In the genomic region with DNA sequence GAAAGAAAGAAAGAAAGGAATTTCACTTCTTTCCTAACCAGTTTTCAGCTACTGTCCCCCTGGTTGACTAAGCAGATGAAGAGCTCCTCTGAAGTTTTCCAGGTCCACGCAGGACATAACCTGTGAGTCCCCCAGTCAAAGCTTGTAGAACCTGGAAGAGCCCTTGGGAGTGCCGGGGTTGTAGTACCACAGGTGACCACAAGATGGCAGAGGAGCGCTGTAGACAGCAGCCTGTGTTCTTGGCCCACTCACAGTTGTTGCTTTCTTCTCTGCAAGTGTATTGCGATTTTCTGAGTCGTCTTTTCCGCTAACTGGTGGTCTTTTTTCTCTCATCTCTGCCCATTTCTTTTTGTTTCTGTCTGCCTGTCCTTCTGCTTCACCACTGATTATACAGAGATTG, we compare ENCODE assay signal across 8 mouse cellular contexts.
A peak's percentile ranks its signal among the peaks of the same experiment; 100 is the strongest.
DNase-seq lines count a peak whose midpoint lies in the region; ATAC-seq and TF ChIP-seq lines count a peak whose summit lies in the region.

No protein-coding gene starts in this region.

- WGBS in kidney, adult 2 months, result 4% methylated on average over 6 of the region's 6 CpGs
- 9% methylated on average over 6 of the region's 6 CpGs for WGBS in kidney, embryonic 16.5 days

- H3K27me3 ChIP-seq in kidney, adult 2 months (replicated peaks; ENCODE audit: control insufficient read depth, insufficient read depth, low read length), result no peaks in the 10 kb centered on the region
- no peaks in the 10 kb centered on the region for H3K27me3 ChIP-seq in kidney, embryonic 16.5 days (ENCODE audit: insufficient read depth, low read length)

- H3K27ac ChIP-seq in kidney, adult 2 months (ENCODE audit: insufficient read depth, low read depth, low read length), result no peak overlapping the region
- no peak overlapping the region for H3K27ac ChIP-seq in kidney, embryonic 16.5 days (ENCODE audit: low read length)
- H3K27ac ChIP-seq in cortical plate, adult 2 months (ENCODE audit: insufficient read depth, low read length), result no peak overlapping the region

- H3K4me3 ChIP-seq in kidney, adult 2 months (ENCODE audit: insufficient read depth, low read depth, low read length), result no peak overlapping the region
- no peak overlapping the region for H3K4me3 ChIP-seq in kidney, embryonic 16.5 days (ENCODE audit: low read length)
- H3K4me3 ChIP-seq in cortical plate, adult 2 months (ENCODE audit: insufficient read depth, low read length), result no peak overlapping the region

- H3K9me3 ChIP-seq in kidney, embryonic 16.5 days (ENCODE audit: low read length), result no peaks in the 10 kb centered on the region

- H3K9ac ChIP-seq in kidney, embryonic 16.5 days (replicated peaks; ENCODE audit: low read length), result no peak overlapping the region

- no peaks in the 10 kb centered on the region for H3K36me3 ChIP-seq in kidney, adult 2 months (ENCODE audit: control insufficient read depth, insufficient read depth, low read length)
- no peaks in the 10 kb centered on the region for H3K36me3 ChIP-seq in kidney, embryonic 16.5 days (ENCODE audit: insufficient read depth, low read length)

- DNase-seq in kidney, adult 2 months, result peak; percentile 73
- DNase-seq in adrenal gland, adult (ENCODE audit: inconsistent age in 2 of 2, low spot score in 1 of 2), result peak; percentile 69 to 91
- DNase-seq in heart, adult 9 months (ENCODE audit: low spot score in 2 of 2), result peak; percentile 21 to 63
- peak; percentile 65 to 70 for DNase-seq in left cerebral cortex, postnatal 36 days (ENCODE audit: low spot score in 2 of 2)
- DNase-seq in naive thymus-derived CD4-positive, alpha-beta T cell, adult 2 months (ENCODE audit: low read depth), result peak; percentile 92
- DNase-seq in testis, postnatal 10 days (ENCODE audit: low spot score), result peak; percentile 87

- TF ChIP-seq POLR2A in kidney, adult 2 months (IDR thresholded peaks at IDR 0.05; ENCODE audit: low read depth, low read length), result no peak
- no peak for TF ChIP-seq POLR2A in cortical plate, adult 2 months (IDR thresholded peaks at IDR 0.05; ENCODE audit: extremely low read depth, insufficient read depth, low read length)

- no peak overlapping the region for H3K4me2 ChIP-seq in kidney, embryonic 16.5 days (replicated peaks; ENCODE audit: low read depth, low read length)

- H3K4me1 ChIP-seq in kidney, adult 2 months (ENCODE audit: control insufficient read depth, insufficient read depth, low read length), result no peaks in the 10 kb centered on the region; the same call in 1 of the 2 replicates
- H3K4me1 ChIP-seq in kidney, embryonic 16.5 days (ENCODE audit: insufficient read depth, low read length), result peaks cover 15% of the 10 kb centered on the region
- peaks cover 2% of the 10 kb centered on the region; the same call in 1 of the 2 replicates for H3K4me1 ChIP-seq in cortical plate, adult 2 months (ENCODE audit: control insufficient read depth, insufficient read depth, low read length)

- intact Hi-C loops in left cerebral cortex, postnatal 36 days (cut with DNase I), result loop anchor here (5.0 kb wide), 1 partner anchor 147 kb away; no protein-coding TSS in a partner anchor

- ATAC-seq in kidney, embryonic 16.5 days (ENCODE audit: low FRiP score, low TSS enrichment), result no peak

- TF ChIP-seq CTCF in kidney, adult 2 months (conservative IDR thresholded peaks at IDR 0.05; ENCODE audit: insufficient read depth, insufficient read length, low read depth, low read length), result peak; percentile 98
- TF ChIP-seq CTCF in cortical plate, adult 2 months (IDR thresholded peaks at IDR 0.05; ENCODE audit: extremely low read depth, insufficient read depth, low read length), result peak; percentile 95

Comparison
In these comparisons a context has a peak if more than half of its experiments do, and no peak if none do; other contexts are left out.
1. DNase-seq: peak in every context shown above with its lines; median percentile 92 in naive thymus-derived CD4-positive, alpha-beta T cell, adult 2 months; 87 in testis, postnatal 10 days; 80 in adrenal gland, adult; 73 in kidney, adult 2 months; 68 in left cerebral cortex, postnatal 36 days; 42 in heart, adult 9 months.